Mouse (Mus musculus): ENCODE results near the gene Mapkapk3. TPM values are rescaled to one million over a fixed set of nuclear protein-coding genes. Genes with fewer than 3 reads are reported as not detected.

Mapkapk3 gene
- polyA plus RNA-seq, 1 experiment from 2014 or later, result 1.4 TPM

DNA sequence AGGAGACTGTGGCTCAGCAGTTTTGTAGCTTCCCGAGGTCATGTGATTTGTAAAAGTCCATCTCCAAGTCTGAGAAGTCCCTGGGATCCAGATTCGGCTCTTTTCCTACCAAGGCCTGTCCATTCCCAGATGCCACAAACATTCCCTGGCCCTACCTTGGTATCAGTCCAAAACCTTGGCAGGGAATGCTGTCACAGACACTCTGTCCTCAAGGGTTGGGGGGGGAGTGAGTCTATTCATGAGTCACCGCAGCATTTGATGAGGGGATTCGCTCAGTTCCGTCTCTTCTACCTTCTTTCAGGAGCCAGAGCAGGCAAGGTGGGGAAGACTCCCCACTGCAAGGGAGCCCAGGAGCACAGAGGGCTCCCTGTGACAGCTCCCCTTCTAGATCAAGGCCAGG is 14.0 kb downstream of the Mapkapk3 start:
- no peak overlapping the region for H3K4me2 ChIP-seq (ENCODE audit: low read length)
- no peak overlapping the region for H3K4me3 ChIP-seq (replicated peaks; ENCODE audit: low read length)
- H3K27me3 ChIP-seq (replicated peaks; ENCODE audit: control insufficient read depth, insufficient read depth, low read length), result peaks cover 3% of the 10 kb centered on the region; the same call in 1 of the 2 replicates
- no peaks in the 10 kb centered on the region for H3K36me3 ChIP-seq (ENCODE audit: control insufficient read depth, insufficient read depth)
- no peak for ATAC-seq
- no peak overlapping the region for H3K9ac ChIP-seq (replicated peaks; ENCODE audit: low read depth, low read length)
- peaks cover 11% of the 10 kb centered on the region for H3K4me1 ChIP-seq (replicated peaks; ENCODE audit: control insufficient read depth, insufficient read depth, low read length)
- no peak overlapping the region for H3K27ac ChIP-seq (ENCODE audit: low read length)
- WGBS, result 72% methylated on average over 5 of the region's 5 CpGs
- no peaks in the 10 kb centered on the region for H3K9me3 ChIP-seq (ENCODE audit: control insufficient read depth, low read length)

DNA sequence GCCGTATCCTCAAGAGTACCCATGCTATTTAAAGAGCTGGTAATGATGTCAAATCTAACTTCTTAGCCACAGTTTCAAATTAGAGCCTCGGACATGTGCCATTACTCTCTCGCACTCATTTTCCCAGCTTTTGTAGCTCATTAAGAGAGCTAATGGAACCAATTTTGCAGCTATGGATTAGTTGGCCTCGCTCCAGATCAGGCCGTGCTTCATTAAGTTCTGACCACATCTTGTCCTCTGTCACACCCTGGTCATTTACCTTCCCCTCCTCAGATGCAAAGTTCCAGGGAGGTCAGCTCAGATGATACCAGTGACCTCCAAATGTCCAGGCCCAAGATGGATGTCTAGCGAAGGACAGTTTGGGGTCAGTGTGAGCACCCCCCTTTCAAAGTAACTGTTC is 14.9 kb downstream of the Mapkapk3 start:
- no peaks in the 10 kb centered on the region for H3K36me3 ChIP-seq (ENCODE audit: control insufficient read depth, insufficient read depth)
- H3K4me1 ChIP-seq (replicated peaks; ENCODE audit: control insufficient read depth, insufficient read depth, low read length), result peaks cover 8% of the 10 kb centered on the region
- WGBS, result 44% methylated on average over 6 of the region's 6 CpGs

DNA sequence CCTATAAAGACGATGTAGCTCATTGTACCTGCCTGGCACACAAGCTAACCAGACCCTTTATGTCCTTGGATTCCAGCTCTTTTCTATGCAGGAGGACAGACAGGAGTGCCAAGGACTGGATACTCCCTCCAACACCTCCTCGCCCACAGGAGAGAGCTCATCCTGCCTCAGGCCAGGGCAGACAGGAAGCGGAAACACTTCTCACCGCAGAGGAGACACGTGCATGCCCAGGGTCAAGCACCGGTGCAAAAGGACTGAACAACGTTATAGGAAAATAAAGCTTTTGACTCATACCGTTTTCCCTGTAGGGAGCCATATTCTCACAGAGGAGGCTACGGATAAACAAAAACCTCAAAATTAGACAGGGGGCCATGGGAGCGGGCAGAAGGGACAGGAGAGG is 16.5 kb downstream of the Mapkapk3 start:
- Histone ChIP-seq H3K9ac (replicated peaks; ENCODE audit: low read depth, low read length) (no peak overlapping the region), H3K9me3 (ENCODE audit: control insufficient read depth, low read length) (no peaks in the 10 kb centered on the region), H3K27ac (ENCODE audit: low read length) (no peak overlapping the region), H3K4me2 (ENCODE audit: low read length) (no peak overlapping the region), H3K27me3 (replicated peaks; ENCODE audit: control insufficient read depth, insufficient read depth, low read length) (peaks cover 3% of the 10 kb centered on the region; the same call in 1 of the 2 replicates), H3K4me1 (replicated peaks; ENCODE audit: control insufficient read depth, insufficient read depth, low read length) (no peaks in the 10 kb centered on the region), H3K36me3 (ENCODE audit: control insufficient read depth, insufficient read depth) (no peaks in the 10 kb centered on the region), H3K4me3 (replicated peaks; ENCODE audit: low read length) (no peak overlapping the region)
- WGBS, result 78% methylated on average over 10 of the region's 10 CpGs
- ATAC-seq, result no peak

More for the DNA sequence above, 14.9 kb downstream of the Mapkapk3 start:
- H3K4me3 ChIP-seq (replicated peaks; ENCODE audit: low read length), result no peak overlapping the region
- H3K27ac ChIP-seq (ENCODE audit: low read length), result no peak overlapping the region
- no peak overlapping the region for H3K9ac ChIP-seq (replicated peaks; ENCODE audit: low read depth, low read length)
- H3K4me2 ChIP-seq (ENCODE audit: low read length), result no peak overlapping the region
- ATAC-seq, result no peak
- H3K27me3 ChIP-seq (replicated peaks; ENCODE audit: control insufficient read depth, insufficient read depth, low read length), result peaks cover 3% of the 10 kb centered on the region; the same call in 1 of the 2 replicates
- H3K9me3 ChIP-seq (ENCODE audit: control insufficient read depth, low read length), result no peaks in the 10 kb centered on the region

DNA sequence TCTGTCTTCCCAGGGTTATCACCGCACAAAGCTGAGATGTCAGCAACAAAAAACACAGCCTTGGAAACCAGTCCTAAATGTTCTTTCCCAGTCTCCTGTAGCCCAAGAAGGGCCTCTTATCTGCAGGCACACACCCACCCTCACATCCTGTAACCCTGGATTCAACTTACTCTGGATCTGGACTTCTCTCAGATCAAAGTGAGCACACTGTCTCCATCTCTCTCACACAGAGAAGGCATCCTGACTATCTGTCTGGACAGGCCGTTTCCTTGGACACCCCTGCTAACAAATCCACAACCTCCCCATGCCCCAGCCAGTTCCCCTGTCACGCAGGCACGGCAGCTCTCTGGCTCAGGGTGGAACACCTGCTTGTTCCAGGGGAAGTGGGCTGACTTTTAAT is 17.4 kb downstream of the Mapkapk3 start:
- H3K9me3 ChIP-seq (ENCODE audit: control insufficient read depth, low read length), result no peaks in the 10 kb centered on the region
- no peak overlapping the region for H3K27ac ChIP-seq (ENCODE audit: low read length)
- H3K27me3 ChIP-seq (replicated peaks; ENCODE audit: control insufficient read depth, insufficient read depth, low read length), result peaks cover 3% of the 10 kb centered on the region; the same call in 1 of the 2 replicates
- H3K9ac ChIP-seq (replicated peaks; ENCODE audit: low read depth, low read length), result no peak overlapping the region
- H3K4me3 ChIP-seq (replicated peaks; ENCODE audit: low read length), result no peak overlapping the region
- 90% methylated on average over 4 of the region's 4 CpGs for WGBS
- H3K36me3 ChIP-seq (ENCODE audit: control insufficient read depth, insufficient read depth), result no peaks in the 10 kb centered on the region
- no peak for ATAC-seq
- H3K4me1 ChIP-seq (replicated peaks; ENCODE audit: control insufficient read depth, insufficient read depth, low read length), result no peaks in the 10 kb centered on the region
- H3K4me2 ChIP-seq (ENCODE audit: low read length), result no peak overlapping the region

DNA sequence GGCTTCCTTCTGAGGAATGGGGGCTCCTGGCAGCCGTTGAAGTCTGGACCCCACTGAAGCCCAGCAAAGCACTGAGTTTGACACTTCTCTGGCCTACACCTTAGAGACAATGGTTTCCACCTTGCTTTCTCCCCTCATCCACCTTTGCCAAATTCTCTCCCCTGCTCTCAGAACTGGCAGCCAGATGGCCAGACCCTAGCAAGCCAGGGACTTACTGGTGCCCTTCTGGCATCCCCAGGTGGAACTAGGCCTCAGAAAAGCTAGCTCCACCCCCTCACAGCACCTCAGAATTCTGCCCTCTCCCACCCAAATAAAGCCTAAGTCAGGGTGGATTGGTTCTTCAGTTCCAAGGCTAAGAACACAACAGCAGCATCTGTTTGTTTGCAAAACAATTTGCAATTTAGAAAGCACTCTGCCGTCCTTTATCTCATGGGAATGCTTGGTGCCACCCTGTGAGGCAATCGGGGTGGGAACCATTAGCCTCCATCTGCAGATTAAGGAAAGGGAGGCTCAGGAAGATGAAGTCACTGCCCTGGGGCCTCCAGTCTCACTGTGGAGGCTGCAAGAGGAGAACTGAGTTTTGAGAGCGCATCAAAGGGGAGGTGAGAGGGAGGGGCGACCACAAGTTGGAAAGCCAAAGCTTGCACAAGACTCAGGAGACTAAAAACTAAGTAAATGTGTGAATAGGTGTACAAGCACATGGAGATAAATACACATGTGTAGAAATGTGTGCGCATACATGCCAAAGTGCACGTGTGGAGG is 18.3 kb downstream of the Mapkapk3 start:
- Histone ChIP-seq H3K9ac (replicated peaks; ENCODE audit: low read depth, low read length) (no peak overlapping the region), H3K4me1 (replicated peaks; ENCODE audit: control insufficient read depth, insufficient read depth, low read length) (no peaks in the 10 kb centered on the region)
- no peak for ATAC-seq

DNA sequence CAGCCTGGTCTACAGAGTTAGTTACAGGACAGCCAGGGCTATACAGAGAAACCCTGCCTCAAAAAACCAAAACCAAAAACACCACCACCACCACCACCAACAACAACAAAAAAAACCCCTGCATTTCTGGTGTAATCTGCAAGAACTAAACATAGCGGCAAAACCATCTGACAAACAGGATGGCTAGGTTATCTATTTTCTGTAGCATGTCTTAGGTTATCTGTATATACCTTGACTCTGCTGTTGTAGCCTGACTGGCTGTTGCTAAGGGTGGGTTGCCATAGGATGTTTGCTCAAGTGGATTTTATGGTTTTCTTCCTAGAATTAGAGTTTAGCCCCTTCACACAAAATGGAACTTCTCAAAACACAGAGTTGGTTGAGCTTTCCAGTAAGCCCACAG is 19.9 kb downstream of the Mapkapk3 start:
- no peaks in the 10 kb centered on the region for H3K36me3 ChIP-seq (ENCODE audit: control insufficient read depth, insufficient read depth)
- WGBS, result 97% methylated on average over 1 of the region's 1 CpGs
- H3K27ac ChIP-seq (ENCODE audit: low read length), result no peak overlapping the region
- no peaks in the 10 kb centered on the region for H3K27me3 ChIP-seq (replicated peaks; ENCODE audit: control insufficient read depth, insufficient read depth, low read length)
- H3K4me2 ChIP-seq (ENCODE audit: low read length), result no peak overlapping the region
- no peak overlapping the region for H3K9ac ChIP-seq (replicated peaks; ENCODE audit: low read depth, low read length)
- H3K4me3 ChIP-seq (replicated peaks; ENCODE audit: low read length), result no peak overlapping the region
- H3K9me3 ChIP-seq (ENCODE audit: control insufficient read depth, low read length), result no peaks in the 10 kb centered on the region
- no peak for ATAC-seq
- no peaks in the 10 kb centered on the region for H3K4me1 ChIP-seq (replicated peaks; ENCODE audit: control insufficient read depth, insufficient read depth, low read length)

More for the DNA sequence above, 18.3 kb downstream of the Mapkapk3 start:
- no peak overlapping the region for H3K27ac ChIP-seq (ENCODE audit: low read length)
- H3K4me3 ChIP-seq (replicated peaks; ENCODE audit: low read length), result no peak overlapping the region
- H3K9me3 ChIP-seq (ENCODE audit: control insufficient read depth, low read length), result no peaks in the 10 kb centered on the region
- 74% methylated on average over 7 of the region's 7 CpGs for WGBS
- H3K4me2 ChIP-seq (ENCODE audit: low read length), result no peak overlapping the region
- no peaks in the 10 kb centered on the region for H3K36me3 ChIP-seq (ENCODE audit: control insufficient read depth, insufficient read depth)
- peaks cover 3% of the 10 kb centered on the region; the same call in 1 of the 2 replicates for H3K27me3 ChIP-seq (replicated peaks; ENCODE audit: control insufficient read depth, insufficient read depth, low read length)

DNA sequence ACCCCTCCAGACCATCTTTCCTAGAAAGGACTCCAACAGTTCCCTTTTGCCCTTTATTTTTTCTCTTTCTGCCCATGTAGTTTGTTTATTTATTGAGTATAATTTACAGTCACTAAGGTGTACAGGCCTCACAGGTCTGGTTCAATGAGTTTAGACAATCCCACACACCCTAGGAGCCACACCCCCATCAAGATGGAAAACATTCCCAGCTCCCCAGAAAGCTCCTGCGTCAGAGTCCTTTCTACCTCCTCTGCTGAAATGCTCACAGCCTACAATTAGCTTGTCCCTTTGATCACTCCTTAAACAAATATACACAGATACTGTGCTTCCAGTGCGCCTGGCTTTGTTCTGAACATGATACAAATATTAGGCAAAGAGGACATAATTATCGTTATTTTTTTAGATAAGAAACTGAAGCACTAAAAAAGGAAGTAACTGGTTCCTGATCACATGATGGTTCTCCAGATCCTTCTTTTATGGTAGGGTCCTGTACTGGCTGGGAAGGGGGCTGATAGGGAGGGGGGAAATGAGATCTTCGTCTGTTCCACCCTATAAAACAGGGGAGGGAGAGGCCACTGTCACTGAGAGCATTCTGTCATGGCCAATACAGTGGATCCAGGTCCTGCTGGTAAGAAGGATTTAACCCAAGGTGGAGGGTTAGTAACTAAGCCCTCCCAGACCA is 21.8 kb downstream of the Mapkapk3 start:
- H3K4me1 ChIP-seq (replicated peaks; ENCODE audit: control insufficient read depth, insufficient read depth, low read length), result no peaks in the 10 kb centered on the region
- no peak overlapping the region for H3K9ac ChIP-seq (replicated peaks; ENCODE audit: low read depth, low read length)
- no peaks in the 10 kb centered on the region for H3K9me3 ChIP-seq (ENCODE audit: control insufficient read depth, low read length)
- H3K4me3 ChIP-seq (replicated peaks; ENCODE audit: low read length), result no peak overlapping the region
- no peaks in the 10 kb centered on the region for H3K36me3 ChIP-seq (ENCODE audit: control insufficient read depth, insufficient read depth)
- no peaks in the 10 kb centered on the region for H3K27me3 ChIP-seq (replicated peaks; ENCODE audit: control insufficient read depth, insufficient read depth, low read length)
- 51% methylated on average over 4 of the region's 4 CpGs for WGBS
- H3K27ac ChIP-seq (ENCODE audit: low read length), result no peak overlapping the region
- no peak for ATAC-seq
- no peak overlapping the region for H3K4me2 ChIP-seq (ENCODE audit: low read length)

DNA sequence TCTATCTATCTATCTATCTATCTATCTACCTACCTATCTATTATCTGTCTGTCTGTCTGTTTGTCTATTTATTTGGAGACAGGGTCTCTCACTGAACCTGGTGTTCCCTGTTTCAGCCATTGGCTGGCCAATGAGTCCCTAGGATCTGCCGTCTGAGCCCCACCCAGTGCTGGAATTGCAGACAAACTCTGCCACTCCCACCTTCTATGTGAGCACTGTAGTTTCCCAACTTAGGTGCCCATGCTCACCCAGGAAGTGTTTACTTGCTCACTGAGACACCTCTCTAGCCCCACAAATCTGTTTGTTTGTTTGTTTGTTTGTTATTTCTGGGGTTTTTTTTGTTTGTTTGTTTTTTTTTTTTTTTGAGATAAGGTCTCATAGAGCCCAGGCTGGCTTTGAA is 22.6 kb downstream of the Mapkapk3 start:
- Histone ChIP-seq H3K27ac (ENCODE audit: low read length) (no peak overlapping the region), H3K27me3 (replicated peaks; ENCODE audit: control insufficient read depth, insufficient read depth, low read length) (no peaks in the 10 kb centered on the region), H3K4me3 (replicated peaks; ENCODE audit: low read length) (no peak overlapping the region), H3K4me2 (ENCODE audit: low read length) (no peak overlapping the region), H3K9me3 (ENCODE audit: control insufficient read depth, low read length) (no peaks in the 10 kb centered on the region), H3K36me3 (ENCODE audit: control insufficient read depth, insufficient read depth) (no peaks in the 10 kb centered on the region), H3K4me1 (replicated peaks; ENCODE audit: control insufficient read depth, insufficient read depth, low read length) (no peaks in the 10 kb centered on the region), H3K9ac (replicated peaks; ENCODE audit: low read depth, low read length) (no peak overlapping the region)
- no peak for ATAC-seq
- 87% methylated on average over 1 of the region's 1 CpGs for WGBS

DNA sequence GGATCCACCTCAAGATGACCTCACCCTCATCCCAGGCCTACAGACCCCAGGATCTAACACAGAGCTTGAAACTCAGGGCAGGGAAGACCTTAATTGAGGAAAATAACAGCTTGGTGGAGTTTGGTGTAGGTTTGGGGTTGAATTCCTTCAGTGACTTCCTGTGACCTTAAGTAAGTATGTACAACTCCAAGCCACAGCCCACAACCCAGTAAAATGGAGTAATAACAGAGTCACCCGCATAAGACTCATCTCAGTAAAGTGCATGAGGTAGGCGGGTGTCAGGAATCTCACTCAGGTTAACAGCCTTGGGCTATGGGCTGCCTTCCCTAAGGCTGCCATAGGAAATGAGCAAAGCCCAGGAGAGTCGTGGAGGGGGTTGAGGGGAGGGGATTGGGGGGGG is 24.9 kb downstream of the Mapkapk3 start:
- 72% methylated on average over 3 of the region's 3 CpGs for WGBS
- Histone ChIP-seq H3K9ac (replicated peaks; ENCODE audit: low read depth, low read length) (no peak overlapping the region), H3K27me3 (replicated peaks; ENCODE audit: control insufficient read depth, insufficient read depth, low read length) (no peaks in the 10 kb centered on the region), H3K4me3 (replicated peaks; ENCODE audit: low read length) (no peak overlapping the region), H3K36me3 (ENCODE audit: control insufficient read depth, insufficient read depth) (no peaks in the 10 kb centered on the region), H3K4me1 (replicated peaks; ENCODE audit: control insufficient read depth, insufficient read depth, low read length) (peaks cover 10% of the 10 kb centered on the region), H3K27ac (ENCODE audit: low read length) (no peak overlapping the region), H3K4me2 (ENCODE audit: low read length) (no peak overlapping the region), H3K9me3 (ENCODE audit: control insufficient read depth, low read length) (no peaks in the 10 kb centered on the region)
- ATAC-seq, result no peak
